Mouse (Mus musculus) kidney, embryonic 15.5 days (tissue): ENCODE data around the gene Gm43191. TPM values are rescaled to one million over a fixed set of nuclear protein-coding genes. Genes with fewer than 3 reads are reported as not detected.
"Not testable (repeated sequence)": the region's sequence is repeated elsewhere in the genome, so short reads cannot be mapped to it uniquely, and the experiment has no call there.

Experiments used
- ATAC-seq: fragments of 200-750 bp; cut with Nextera tagmentation; replicated peaks from 2 replicates; pipeline ENCODE4 v1.8.0; 2017; ENCODE audit warnings: moderate TSS enrichment; ENCODE audit not compliant: low FRiP score
- H3K27ac ChIP-seq: fragments of 300-500 bp; sonication (generic); 2 replicates; pipeline ENCODE4 v1.5.1; 2015; ENCODE audit warnings: mild to moderate bottlenecking, inconsistent platforms
- H3K27me3 ChIP-seq: fragments of 300-500 bp; sonication (generic); 2 replicates; pipeline ENCODE4 v1.6.1; 2015; ENCODE audit warnings: inconsistent platforms
- H3K36me3 ChIP-seq: fragments of 300-500 bp; sonication (generic); 2 replicates; pipeline ENCODE4 v1.6.1; 2015; ENCODE audit warnings: inconsistent platforms
- H3K4me1 ChIP-seq: fragments of 300-500 bp; sonication (generic); 2 replicates; pipeline ENCODE4 v1.6.1; 2015; ENCODE audit warnings: inconsistent platforms
- H3K4me2 ChIP-seq: fragments of 300-500 bp; sonication (generic); 2 replicates; pipeline ENCODE4 v1.6.1; 2015; ENCODE audit warnings: moderate library complexity, mild to moderate bottlenecking, inconsistent platforms
- H3K4me3 ChIP-seq: fragments of 300-500 bp; sonication (generic); replicated peaks from 2 replicates; pipeline ENCODE4 v1.5.1; 2015; ENCODE audit warnings: mild to moderate bottlenecking, inconsistent platforms
- H3K9ac ChIP-seq: fragments of 300-500 bp; sonication (generic); 2 replicates; pipeline ENCODE4 v1.6.1; 2015; ENCODE audit warnings: mild to moderate bottlenecking, inconsistent platforms
- H3K9me3 ChIP-seq: fragments of 300-500 bp; sonication (generic); replicated peaks from 2 replicates; pipeline ENCODE4 v1.6.1; 2016; ENCODE audit warnings: inconsistent platforms
- WGBS: fragments of 180-500 bp; shearing (Covaris S2); methylation state at CpG from one replicate; pipeline ENCODE4 v1.1.7; 2015; ENCODE audit warnings: mixed read lengths; 5-methylcytosine and 5-hydroxymethylcytosine counted together
- polyA plus RNA-seq: library from polyadenylated mRNA; unstranded; fragments of >200 nt; fragmentation: Nextera tagmentation; extraction: Ambion mirVana; gene quantifications from 2 replicates; pipeline ENCODE4 v1.2.1, GENCODE M21; 2015

Gm43191 gene
- polyA plus RNA-seq, 1 experiment from 2014 or later: not detected

GRCm38 (mm10) chr3:116703835-116704234 lies 22.8 kb upstream of the Gm43191 start:
- 0 out of 2 replicates have a peak, but pooled peaks cover 7% of the 10 kb centered on the region for H3K36me3 ChIP-seq
- 90% methylated on average over 5 of the region's 5 CpGs for WGBS
- 0 out of 2 replicates have a peak, but pooled peaks cover 4% of the 10 kb centered on the region for H3K4me1 ChIP-seq
- no peaks in the 10 kb centered on the region for H3K9me3 ChIP-seq
- no peak overlapping the region for H3K27ac ChIP-seq
- no peak overlapping the region for H3K9ac ChIP-seq
- no peak for ATAC-seq
- no peak overlapping the region for H3K4me2 ChIP-seq
- H3K27me3 ChIP-seq: no peaks in the 10 kb centered on the region
- H3K4me3 ChIP-seq: no peak overlapping the region

DNA sequence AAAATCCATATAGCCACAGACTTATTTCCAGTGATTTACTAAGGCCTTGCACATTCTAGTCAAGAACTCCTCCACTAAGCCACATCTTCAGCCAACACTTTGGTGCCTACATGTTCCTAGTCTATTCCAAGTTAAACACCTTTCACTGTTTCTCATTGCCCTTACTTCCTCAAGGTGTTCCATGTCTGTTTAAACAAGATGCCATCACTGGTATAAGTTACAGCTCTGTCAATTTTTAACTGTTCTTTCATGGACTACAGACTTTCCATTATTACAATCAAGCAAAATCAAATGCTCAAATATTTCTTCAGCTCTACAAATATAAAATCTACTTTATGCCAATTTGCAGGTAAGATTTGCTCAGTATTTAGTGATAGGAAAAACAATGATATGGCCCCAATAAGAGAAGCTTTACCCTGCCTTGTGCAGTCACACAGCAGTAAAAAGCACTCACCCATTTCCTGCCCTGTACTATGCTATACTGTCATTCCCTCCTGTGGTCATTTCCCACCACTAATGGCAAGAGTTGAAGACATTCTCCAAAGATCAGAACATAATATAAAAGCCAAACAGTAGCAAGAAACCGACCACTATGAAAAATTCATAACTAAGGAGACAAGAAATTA lies 21.7 kb upstream of the Gm43191 start:
- WGBS: 75% methylated on average over 1 of the region's 1 CpGs
- no peaks in the 10 kb centered on the region for H3K9me3 ChIP-seq
- no peak overlapping the region for H3K9ac ChIP-seq
- H3K4me1 ChIP-seq: 0 out of 2 replicates have a peak, but pooled peaks cover 4% of the 10 kb centered on the region
- no peak overlapping the region for H3K4me2 ChIP-seq
- no peak overlapping the region for H3K27ac ChIP-seq
- H3K36me3 ChIP-seq: 0 out of 2 replicates have a peak, but pooled peaks cover 7% of the 10 kb centered on the region
- no peaks in the 10 kb centered on the region for H3K27me3 ChIP-seq
- ATAC-seq: 0 out of 2 replicates have a peak, but pooled peaks have one; percentile 35
- no peak overlapping the region for H3K4me3 ChIP-seq

- 0 out of 2 replicates have a peak, but pooled peaks cover 4% of the 10 kb centered on the region for H3K4me1 ChIP-seq
- H3K4me2 ChIP-seq: no peak overlapping the region
- H3K27ac ChIP-seq: no peak overlapping the region
- no peak overlapping the region for H3K9ac ChIP-seq
- H3K9me3 ChIP-seq: no peaks in the 10 kb centered on the region
- H3K36me3 ChIP-seq: 0 out of 2 replicates have a peak, but pooled peaks cover 7% of the 10 kb centered on the region
- ATAC-seq: no peak; the same call in 1 of the 2 replicates
- H3K4me3 ChIP-seq: no peak overlapping the region
- WGBS: 93% methylated on average over 4 of the region's 4 CpGs
- H3K27me3 ChIP-seq: no peaks in the 10 kb centered on the region
Measured at GRCm38 (mm10) chr3:116701601-116702000, 20.5 kb upstream of the Gm43191 start.

DNA sequence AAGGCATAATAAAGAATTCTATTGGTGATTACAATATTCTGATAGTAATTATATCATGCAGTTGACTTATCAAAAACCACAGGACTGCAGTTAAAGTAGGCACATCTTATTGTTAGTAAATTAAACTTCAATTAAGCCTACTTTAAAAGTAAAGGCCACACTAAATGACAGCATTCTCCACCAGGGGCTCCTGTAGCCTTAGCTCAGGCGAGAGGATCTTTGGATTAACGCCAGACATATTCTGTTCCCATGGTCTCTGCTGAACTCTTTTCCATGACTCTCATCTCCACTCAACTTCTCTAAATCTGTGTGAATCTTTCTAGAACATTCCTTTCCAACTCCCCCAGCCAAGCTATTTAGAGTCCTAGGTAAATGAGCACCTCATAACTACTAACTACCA lies 17.7 kb upstream of the Gm43191 start:
- 61% methylated on average over 2 of the region's 2 CpGs for WGBS
- Histone ChIP-seq H3K9ac (no peak overlapping the region), H3K9me3 (no peaks in the 10 kb centered on the region), H3K27me3 (no peaks in the 10 kb centered on the region), H3K36me3 (peaks cover 6% of the 10 kb centered on the region; the same call in 1 of the 2 replicates), H3K4me1 (no peaks in the 10 kb centered on the region), H3K4me2 (no peak overlapping the region), H3K4me3 (no peak overlapping the region), H3K27ac (no peak overlapping the region)
- no peak for ATAC-seq

- Histone ChIP-seq H3K9me3 (no peaks in the 10 kb centered on the region), H3K4me1 (no peaks in the 10 kb centered on the region), H3K9ac (no peak overlapping the region), H3K27ac (no peak overlapping the region), H3K4me3 (no peak overlapping the region), H3K27me3 (no peaks in the 10 kb centered on the region), H3K36me3 (peaks cover 16% of the 10 kb centered on the region; the same call in 1 of the 2 replicates), H3K4me2 (no peak overlapping the region)
- no peak for ATAC-seq
- 85% methylated on average over 2 of the region's 2 CpGs for WGBS
Measured at GRCm38 (mm10) chr3:116695666-116695985, 14.6 kb upstream of the Gm43191 start.

DNA sequence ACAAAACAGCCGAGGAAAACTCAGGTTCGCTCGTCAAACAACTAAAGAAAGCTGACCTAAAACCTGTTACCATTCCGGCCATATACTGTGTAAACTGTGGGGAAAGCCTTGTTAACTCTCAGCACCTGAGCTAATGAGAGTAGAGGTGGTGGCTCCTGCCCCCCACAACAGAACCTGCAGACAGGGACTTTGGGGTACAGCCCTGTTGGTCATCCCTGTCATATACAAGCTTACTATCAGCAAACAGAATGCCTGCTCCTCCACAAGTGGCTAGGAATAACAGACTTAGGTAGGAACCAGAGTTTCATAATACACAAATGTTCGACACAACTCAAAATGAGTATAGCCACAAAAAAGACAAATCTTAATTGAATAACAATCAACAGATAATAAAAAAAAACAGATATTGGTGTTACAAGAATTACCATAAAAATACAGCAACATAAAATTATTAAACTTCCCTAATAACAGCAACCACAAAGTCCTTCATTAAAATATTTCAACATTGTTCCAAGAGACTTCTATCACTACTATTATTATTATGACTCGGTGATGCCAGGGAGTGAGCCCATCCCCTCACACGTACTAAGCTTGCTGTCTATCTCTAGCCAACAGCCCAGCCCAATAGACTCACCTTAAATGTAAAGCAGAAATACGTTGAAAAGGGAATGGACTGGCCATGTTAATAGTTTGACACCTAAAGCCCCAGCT lies 14.1 kb upstream of the Gm43191 start:
- Histone ChIP-seq H3K27me3 (no peaks in the 10 kb centered on the region), H3K4me3 (no peak overlapping the region), H3K36me3 (peaks cover 16% of the 10 kb centered on the region; the same call in 1 of the 2 replicates), H3K9me3 (no peaks in the 10 kb centered on the region), H3K4me2 (no peak overlapping the region), H3K4me1 (no peaks in the 10 kb centered on the region), H3K27ac (no peak overlapping the region), H3K9ac (no peak overlapping the region)
- 87% methylated on average over 8 of the region's 8 CpGs for WGBS
- ATAC-seq: no peak

GRCm38 (mm10) chr3:116694312-116694711 lies 13.3 kb upstream of the Gm43191 start:
- ATAC-seq: no peak
- Histone ChIP-seq H3K4me1 (no peaks in the 10 kb centered on the region), H3K4me2 (no peak overlapping the region), H3K36me3 (peaks cover 13% of the 10 kb centered on the region; the same call in 1 of the 2 replicates), H3K9ac (no peak overlapping the region), H3K27ac (no peak overlapping the region), H3K4me3 (no peak overlapping the region), H3K27me3 (no peaks in the 10 kb centered on the region), H3K9me3 (no peaks in the 10 kb centered on the region)
- WGBS: 94% methylated on average over 3 of the region's 3 CpGs

- H3K4me2 ChIP-seq, H3K36me3 ChIP-seq, H3K9ac ChIP-seq, H3K27ac ChIP-seq, H3K4me3 ChIP-seq, H3K9me3 ChIP-seq, ATAC-seq, H3K27me3 ChIP-seq: not testable (repeated sequence)
- peaks cover 30% of the 10 kb centered on the region for H3K4me1 ChIP-seq
- 95% methylated on average over 9 of the region's 9 CpGs for WGBS
Measured at GRCm38 (mm10) chr3:116664281-116664680, 16.8 kb downstream of the Gm43191 start.

DNA sequence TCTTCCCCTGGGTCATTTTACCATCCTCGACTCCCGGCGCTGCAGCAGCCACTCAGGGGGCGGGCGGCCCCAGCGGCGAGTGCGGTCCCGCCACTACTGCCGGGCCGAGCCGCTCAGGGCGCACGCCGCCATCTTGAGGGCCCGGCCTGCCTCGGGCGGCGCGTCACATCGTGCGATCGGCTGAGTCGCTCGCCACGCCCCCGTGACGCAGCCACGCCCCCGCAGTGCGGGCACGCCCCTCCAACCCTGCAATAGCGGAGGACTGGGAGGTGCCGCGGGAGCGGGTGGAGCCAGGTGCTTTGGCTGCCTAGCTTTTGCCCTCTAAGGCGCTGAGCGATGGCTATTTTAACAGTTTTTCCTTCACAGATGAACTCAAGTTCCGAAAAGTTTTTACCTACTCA lies 18.6 kb downstream of the Gm43191 start, which contains the start of gene Mfsd14a:
TSS of gene Mfsd14a (minus strand) at position 215 of the 401 bp plus-strand sequence.
- peak within 1 kb of the TSS; percentile 65 for H3K4me2 ChIP-seq
- peak within 1 kb of the TSS; percentile 97 for H3K4me3 ChIP-seq
- H3K9me3 ChIP-seq: no peaks in the 10 kb centered on the region
- no peaks in the 10 kb centered on the region for H3K27me3 ChIP-seq
- H3K9ac ChIP-seq: peak within 1 kb of the TSS; percentile 98
- H3K4me1 ChIP-seq: peaks cover 45% of the 10 kb centered on the region
- under 1% methylated on average over 39 of the region's 39 CpGs for WGBS
- peak within 1 kb of the TSS; percentile 96 for H3K27ac ChIP-seq
- peak; percentile 99 for ATAC-seq
- peaks cover 2% of the 10 kb centered on the region for H3K36me3 ChIP-seq

- Histone ChIP-seq H3K4me1 (peaks cover 48% of the 10 kb centered on the region), H3K9ac (peak overlapping the region; percentile 98), H3K36me3 (no peaks in the 10 kb centered on the region), H3K9me3 (no peaks in the 10 kb centered on the region), H3K4me3 (peak overlapping the region; percentile 97), H3K4me2 (peak overlapping the region; percentile 65), H3K27me3 (no peaks in the 10 kb centered on the region), H3K27ac (peak overlapping the region; percentile 96)
- WGBS: under 1% methylated on average over 62 of the region's 68 CpGs
- ATAC-seq: peak; percentile 89
Measured at GRCm38 (mm10) chr3:116661870-116662414, 19.1 kb downstream of the Gm43191 start.

GRCm38 (mm10) chr3:116661288-116661869 lies 19.7 kb downstream of the Gm43191 start:
- peak overlapping the region; percentile 97 for H3K4me3 ChIP-seq
- ATAC-seq: no peak
- no peaks in the 10 kb centered on the region for H3K36me3 ChIP-seq
- peak overlapping the region; percentile 65 for H3K4me2 ChIP-seq
- peak overlapping the region; percentile 96 for H3K27ac ChIP-seq
- no peaks in the 10 kb centered on the region for H3K27me3 ChIP-seq
- peaks cover 48% of the 10 kb centered on the region for H3K4me1 ChIP-seq
- H3K9ac ChIP-seq: peak overlapping the region; percentile 98
- WGBS: 4% methylated on average over 16 of the region's 16 CpGs
- H3K9me3 ChIP-seq: no peaks in the 10 kb centered on the region
